Mouse (Mus musculus): ENCODE measurements at regions not wholly inside any gene's neighbourhood (a gene's known extent, or its start where the extent isn't known, plus 50 kb on each side); places are given as distances from the start of the nearest gene placed in this dataset.

- DNase-seq (ENCODE audit: low spot score), result no peak
Observed at GRCm38 (mm10) chr2:128401359-128401758, 189.7 kb upstream of the Spdye4c start.

DNA sequence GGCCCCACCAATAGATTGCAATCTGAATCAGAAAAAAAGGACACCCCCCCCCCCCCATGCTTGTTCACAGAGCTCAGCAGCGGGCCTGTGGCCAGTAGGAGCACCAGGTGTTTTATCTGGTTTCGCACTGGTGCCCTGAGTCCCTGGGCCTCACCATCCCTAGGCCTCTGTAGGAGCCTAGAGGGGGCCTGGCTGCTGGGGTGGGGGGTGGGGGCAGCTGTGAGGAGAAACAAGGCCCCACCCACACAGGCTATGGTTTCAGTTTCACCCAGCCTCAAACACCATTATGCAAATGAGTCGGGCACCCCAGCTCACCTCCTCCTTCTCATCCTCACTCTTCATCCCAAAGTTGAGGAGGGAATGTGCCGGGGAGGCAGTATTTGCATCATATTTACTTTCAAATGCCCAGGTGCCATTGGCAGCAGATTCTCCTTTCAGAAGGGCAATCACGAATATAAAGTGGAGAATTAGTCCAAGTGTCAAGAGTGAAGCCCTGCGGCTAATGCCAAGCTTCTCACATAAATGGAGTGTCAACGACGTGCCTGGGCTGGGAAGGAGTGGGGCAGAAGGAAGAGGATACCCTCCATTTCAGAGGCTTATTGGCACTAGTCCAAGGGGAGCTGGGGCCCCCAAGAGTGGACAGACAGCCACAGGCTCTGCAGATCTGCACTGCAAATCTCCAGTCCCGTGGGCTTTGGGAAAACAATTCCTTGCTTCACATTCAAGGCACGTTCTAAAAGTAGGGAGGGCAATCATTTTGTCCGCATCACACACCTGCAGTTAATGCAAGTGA, 187.7 kb upstream of the Spdye4c start:
- DNase-seq (ENCODE audit: low spot score), result no peak

DNA sequence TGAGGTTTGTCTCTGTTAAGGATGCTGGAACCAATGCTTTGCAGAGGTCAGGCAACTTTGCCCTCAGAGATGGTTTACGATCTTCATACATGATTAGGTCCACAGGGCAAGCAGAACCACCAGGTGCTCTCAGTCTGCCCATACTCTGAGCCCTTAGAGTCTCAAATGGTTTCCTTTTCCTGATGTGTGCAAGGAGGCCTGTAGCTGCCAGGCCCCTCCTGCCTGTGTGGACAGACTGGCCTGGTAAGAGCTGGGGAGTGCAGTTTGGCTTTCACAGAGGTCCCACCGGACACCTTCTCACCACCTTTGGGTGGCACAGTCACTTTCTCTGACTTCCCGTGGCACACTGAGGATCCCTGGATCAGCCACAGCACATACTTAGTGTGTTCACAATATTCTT, 186.6 kb upstream of the Spdye4c start:
- DNase-seq (ENCODE audit: low spot score), result no peak

DNA sequence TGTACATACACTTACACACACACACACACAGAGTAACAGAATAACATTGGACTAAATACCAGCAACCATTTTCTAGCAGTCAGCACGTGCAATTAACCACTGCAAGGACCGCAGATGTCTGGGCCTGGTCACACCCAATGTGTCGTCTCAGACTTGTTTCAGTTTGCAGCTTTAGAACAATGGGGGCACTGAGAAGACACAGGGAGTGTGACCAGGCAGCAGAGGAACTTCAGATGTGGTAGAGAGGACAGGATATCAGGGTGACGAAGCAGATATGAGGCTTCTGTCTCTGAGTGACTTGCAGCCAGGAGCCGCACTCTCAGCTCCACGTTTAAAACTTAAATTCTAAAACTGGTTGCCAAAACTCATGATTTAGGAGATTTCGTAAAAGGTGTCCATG, 183.9 kb upstream of the Spdye4c start:
- DNase-seq (ENCODE audit: low spot score), result no peak

- DNase-seq (ENCODE audit: low spot score), result no peak
Observed at GRCm38 (mm10) chr2:128408718-128409117, 182.3 kb upstream of the Spdye4c start.

GRCm38 (mm10) chr2:128412352-128412751, 178.7 kb upstream of the Spdye4c start:
- peak; percentile 30 for DNase-seq (ENCODE audit: low spot score)

GRCm38 (mm10) chr2:128412974-128413373, 178.0 kb upstream of the Spdye4c start:
- peak; percentile 39 for DNase-seq (ENCODE audit: low spot score)

DNA sequence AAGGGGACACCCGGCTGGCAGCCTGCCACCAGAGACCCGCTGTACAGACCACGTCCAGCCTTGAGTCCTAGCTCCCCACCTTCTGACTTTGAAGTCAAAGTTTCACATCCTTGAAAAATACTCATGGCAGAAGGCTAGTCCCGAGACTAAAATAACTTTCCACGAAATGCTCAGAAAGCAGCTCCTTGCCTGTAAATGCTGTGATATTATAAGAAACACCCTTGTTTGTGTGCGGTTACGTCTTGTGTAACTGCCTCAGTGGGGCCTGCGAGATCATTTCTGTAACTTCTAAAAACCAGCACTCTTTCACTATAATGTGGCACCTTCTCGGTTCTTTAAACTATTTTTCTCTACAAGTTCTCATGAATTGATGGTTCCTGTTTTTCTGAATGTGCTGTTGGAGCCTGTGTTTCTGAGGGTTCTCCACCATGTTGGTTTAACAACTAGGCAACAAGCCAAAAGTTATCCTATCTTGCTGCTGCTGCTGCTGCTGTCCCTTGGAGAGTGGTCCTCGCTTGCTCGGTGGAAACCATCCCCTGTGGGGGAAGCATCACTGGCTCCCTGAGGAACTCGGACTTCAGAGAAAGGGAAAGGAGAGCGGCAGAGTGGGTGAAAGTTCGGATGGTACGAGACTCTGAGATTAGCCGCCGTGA, 176.3 kb upstream of the Spdye4c start:
- DNase-seq (ENCODE audit: low spot score), result no peak

- DNase-seq (ENCODE audit: low spot score), result no peak
Observed at GRCm38 (mm10) chr2:128416416-128416815, 174.6 kb upstream of the Spdye4c start.

GRCm38 (mm10) chr2:128418960-128419359, 172.0 kb upstream of the Spdye4c start:
- no peak for DNase-seq (ENCODE audit: low spot score)

DNA sequence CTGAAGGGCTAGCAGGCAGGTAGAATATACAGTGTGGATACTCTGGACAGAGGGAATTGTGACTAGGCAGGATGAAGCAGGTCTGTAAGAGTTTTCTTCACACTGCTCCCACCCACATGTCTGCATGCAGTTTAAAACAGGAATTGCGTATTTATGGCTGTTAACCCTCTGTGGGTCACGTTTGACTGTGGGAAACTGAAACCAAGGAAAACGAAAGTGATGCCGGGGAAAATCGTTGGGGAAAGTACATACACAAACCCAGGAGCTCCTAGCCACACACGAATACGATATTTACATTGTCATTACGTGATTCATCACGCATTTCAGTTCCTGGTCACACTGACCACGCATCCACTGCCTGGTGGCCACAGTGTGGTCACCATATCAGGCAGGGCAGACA, 170.6 kb upstream of the Spdye4c start:
- DNase-seq (ENCODE audit: low spot score), result no peak

- no peak for DNase-seq (ENCODE audit: low spot score)
Observed at GRCm38 (mm10) chr2:128422677-128423076, 168.3 kb upstream of the Spdye4c start.

- DNase-seq (ENCODE audit: low spot score), result no peak
Observed at GRCm38 (mm10) chr2:128424236-128424635, 166.8 kb upstream of the Spdye4c start.

DNA sequence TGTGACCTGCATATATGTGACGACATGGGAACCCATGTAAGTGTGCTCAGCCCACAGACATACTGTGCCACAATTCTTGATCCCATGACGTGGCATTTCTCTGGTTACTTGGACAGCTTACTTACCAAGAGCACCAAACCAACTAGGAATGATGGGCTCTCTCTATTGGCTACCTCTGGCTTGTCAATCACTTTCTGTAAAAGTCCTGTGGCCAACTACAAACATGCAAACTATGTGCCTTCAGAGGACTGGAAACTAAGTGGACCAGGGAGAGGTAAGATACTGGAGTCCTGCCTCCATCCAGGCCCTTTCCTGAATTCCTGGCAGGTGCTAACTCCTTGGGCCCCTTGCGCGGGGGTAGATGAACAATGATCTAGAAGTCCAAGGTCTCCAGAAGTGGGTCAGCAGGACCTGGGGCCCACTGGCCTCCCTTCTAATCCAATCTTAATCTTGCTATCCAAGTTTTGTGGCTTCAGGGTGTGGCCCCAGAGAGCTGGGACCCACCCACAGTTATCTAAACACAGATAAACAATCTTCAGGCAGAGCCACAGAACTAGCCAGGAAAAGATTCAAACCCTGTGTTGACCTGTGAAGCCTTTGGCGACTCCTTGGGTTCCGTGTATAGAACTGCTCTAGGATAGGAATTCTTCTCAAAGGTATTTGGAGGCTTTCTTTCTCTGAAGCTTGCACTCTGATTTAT, 163.7 kb upstream of the Spdye4c start:
- no peak for DNase-seq (ENCODE audit: low spot score)

- DNase-seq (ENCODE audit: low spot score), result peak; percentile 51
Observed at GRCm38 (mm10) chr2:128428154-128428553, 162.9 kb upstream of the Spdye4c start.

DNA sequence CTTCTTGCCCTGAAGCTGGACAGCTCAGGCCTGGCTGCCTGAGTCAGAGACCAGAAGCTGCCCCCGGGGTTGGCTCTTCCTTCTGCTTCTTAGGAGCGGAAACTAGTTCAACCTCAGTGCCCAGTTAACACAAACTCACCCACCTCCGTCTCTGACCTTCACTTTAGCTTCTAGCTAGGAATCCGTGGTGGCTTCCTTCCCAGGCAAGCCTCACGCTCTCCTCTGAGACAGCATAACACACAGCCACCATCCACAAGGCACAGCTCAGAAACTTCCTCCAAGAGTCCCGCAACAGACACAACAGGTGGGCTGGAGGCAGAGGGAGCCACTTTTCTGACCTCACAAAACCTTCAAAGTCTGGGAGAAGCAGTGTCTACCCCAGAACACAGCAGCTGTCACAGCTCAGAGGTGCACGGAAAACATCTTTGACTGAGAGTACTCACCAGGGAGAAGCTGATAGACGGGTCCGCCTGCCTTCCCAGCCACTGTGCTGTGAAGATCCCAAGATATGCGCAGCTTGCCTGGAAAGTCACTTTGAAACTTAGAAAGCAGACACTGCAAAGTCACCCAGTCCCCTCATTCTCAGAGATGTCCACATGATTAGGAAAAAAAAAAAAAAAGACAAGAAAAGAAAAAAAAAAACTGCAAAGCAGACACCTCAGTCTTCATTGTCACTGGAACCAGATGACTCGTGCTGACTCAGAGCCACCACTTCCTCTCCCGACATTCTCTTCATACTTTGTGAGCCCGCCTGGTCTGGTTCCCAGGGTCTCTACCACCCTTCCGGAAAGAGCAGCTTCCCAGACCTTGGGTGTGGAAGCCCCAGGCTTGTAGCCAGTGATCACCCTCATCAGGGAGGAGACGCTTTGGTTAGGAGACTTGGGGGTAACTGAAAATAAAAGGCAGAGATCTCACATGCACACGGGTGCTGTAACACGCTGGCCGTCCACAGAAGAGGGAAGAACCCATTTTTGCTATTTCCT, 162.1 kb upstream of the Spdye4c start:
- DNase-seq (ENCODE audit: low spot score), result peak; percentile 12

- no peak for DNase-seq (ENCODE audit: low spot score)
Observed at GRCm38 (mm10) chr2:128429786-128430185, 161.2 kb upstream of the Spdye4c start.

GRCm38 (mm10) chr2:128430776-128431291, 160.2 kb upstream of the Spdye4c start:
- DNase-seq (ENCODE audit: low spot score), result no peak

GRCm38 (mm10) chr2:128431751-128432150, 159.3 kb upstream of the Spdye4c start:
- no peak for DNase-seq (ENCODE audit: low spot score)

DNA sequence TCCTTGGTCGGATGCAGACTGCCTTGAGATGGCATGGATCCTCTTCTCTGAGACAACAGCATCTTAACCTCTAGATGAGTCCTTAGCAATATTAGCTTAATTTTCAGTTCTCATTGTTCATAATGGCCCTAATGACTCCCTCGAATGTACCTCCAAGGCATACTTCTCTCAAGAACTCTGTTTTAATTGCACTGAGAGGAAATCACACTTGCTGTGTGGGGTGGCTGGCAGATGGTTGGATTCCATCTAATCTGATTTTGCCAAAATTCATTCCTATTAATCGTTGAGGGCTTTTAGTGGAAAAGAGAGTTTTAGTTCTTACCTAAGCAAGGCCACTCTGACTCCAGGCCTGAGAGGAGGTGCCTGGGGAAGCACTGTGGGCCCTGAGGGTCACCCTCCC, 158.3 kb upstream of the Spdye4c start:
- DNase-seq (ENCODE audit: low spot score), result no peak

GRCm38 (mm10) chr2:128433553-128434081, 157.4 kb upstream of the Spdye4c start:
- no peak for DNase-seq (ENCODE audit: low spot score)
